Mouse (Mus musculus) hindbrain, embryonic 16.5 days (tissue): Measurements from ENCODE around the gene Mpc1. TPM values are rescaled to one million over a fixed set of nuclear protein-coding genes. Genes with fewer than 3 reads are reported as not detected.
"Not testable (repeated sequence)": the region's sequence is repeated elsewhere in the genome, so short reads cannot be mapped to it uniquely, and the experiment has no call there.

Source experiments
- ATAC-seq: fragments of 200-750 bp; cut with Nextera tagmentation; 2 replicates; pipeline ENCODE4 v1.8.0; 2017; ENCODE audit warnings: moderate TSS enrichment, moderate library complexity
- H3K27ac ChIP-seq: fragments of 300-500 bp; sonication (generic); 2 replicates; pipeline ENCODE4 v1.5.1; 2014; ENCODE audit warnings: low read depth, mild to moderate bottlenecking, control low read depth, low read length, moderate library complexity
- H3K27me3 ChIP-seq: fragments of 300-500 bp; sonication (generic); replicated peaks from 2 replicates; pipeline ENCODE4 v1.6.1; 2014; ENCODE audit warnings: low read length; ENCODE audit not compliant: control insufficient read depth, insufficient read depth
- H3K36me3 ChIP-seq: fragments of 300-500 bp; sonication (generic); 2 replicates; pipeline ENCODE4 v1.6.1; 2014; ENCODE audit warnings: mild to moderate bottlenecking, low read length, moderate library complexity, mixed read lengths; ENCODE audit not compliant: control insufficient read depth, insufficient read depth
- H3K4me1 ChIP-seq: fragments of 300-500 bp; sonication (generic); 2 replicates; pipeline ENCODE4 v1.6.1; 2014; ENCODE audit warnings: low read depth, low read length; ENCODE audit not compliant: control insufficient read depth, insufficient read depth
- H3K4me2 ChIP-seq: fragments of 300-500 bp; sonication (generic); 2 replicates; pipeline ENCODE4 v1.6.1; 2014; ENCODE audit warnings: mild to moderate bottlenecking, low read length, control low read depth, moderate library complexity
- H3K4me3 ChIP-seq: fragments of 300-500 bp; sonication (generic); 2 replicates; pipeline ENCODE4 v1.5.1; 2014; ENCODE audit warnings: mild to moderate bottlenecking, low read length, control low read depth, moderate library complexity
- H3K9ac ChIP-seq: fragments of 300-500 bp; sonication (generic); 2 replicates; pipeline ENCODE4 v1.6.1; 2014; ENCODE audit warnings: low read depth, mild to moderate bottlenecking, control low read depth, low read length, moderate library complexity
- H3K9me3 ChIP-seq: fragments of 300-500 bp; sonication (generic); 2 replicates; pipeline ENCODE4 v1.6.1; 2014; ENCODE audit warnings: mild to moderate bottlenecking, low read length, moderate library complexity; ENCODE audit not compliant: control insufficient read depth
- WGBS: fragments of 180-500 bp; shearing (Covaris S2); extraction: QIAGEN DNeasy Blood & Tissue Kit; methylation state at CpG from one replicate; pipeline ENCODE4 v1.1.7; 2014; 5-methylcytosine and 5-hydroxymethylcytosine counted together
- polyA plus RNA-seq: library from polyadenylated mRNA; unstranded; fragments of >200 nt; fragmentation: Nextera tagmentation; extraction: Ambion mirVana; gene quantifications from 2 replicates; pipeline ENCODE4 v1.2.1, GENCODE M21; 2015

Gene Mpc1
- polyA plus RNA-seq, 1 experiment from 2014 or later, result 473 TPM

GRCm38 (mm10) chr17:8244124-8244523, 38.6 kb upstream of the Mpc1 start:
- WGBS, result 78% methylated on average over 2 of the region's 2 CpGs
- H3K4me3 ChIP-seq, result no peak overlapping the region
- ATAC-seq, result no peak

GRCm38 (mm10) chr17:8246102-8246754, 36.5 kb upstream of the Mpc1 start:
- ATAC-seq, result no peak
- Histone ChIP-seq H3K27me3 (no peaks in the 10 kb centered on the region), H3K9me3 (no peaks in the 10 kb centered on the region), H3K9ac (no peak overlapping the region), H3K4me1 (no peaks in the 10 kb centered on the region), H3K36me3 (no peaks in the 10 kb centered on the region), H3K4me2 (no peak overlapping the region), H3K4me3 (no peak overlapping the region), H3K27ac (no peak overlapping the region)
- WGBS, result 81% methylated on average over 4 of the region's 4 CpGs

More at GRCm38 (mm10) chr17:8244124-8244523, 38.6 kb upstream of the Mpc1 start:
- no peaks in the 10 kb centered on the region for H3K4me1 ChIP-seq
- H3K27me3 ChIP-seq, result no peaks in the 10 kb centered on the region
- no peak overlapping the region for H3K4me2 ChIP-seq
- no peak overlapping the region for H3K9ac ChIP-seq
- H3K9me3 ChIP-seq, result no peaks in the 10 kb centered on the region
- H3K27ac ChIP-seq, result no peak overlapping the region
- H3K36me3 ChIP-seq, result no peaks in the 10 kb centered on the region

GRCm38 (mm10) chr17:8251704-8252103, 31.0 kb upstream of the Mpc1 start:
- no peak overlapping the region for H3K27ac ChIP-seq
- 89% methylated on average over 7 of the region's 7 CpGs for WGBS
- H3K9me3 ChIP-seq, result no peaks in the 10 kb centered on the region
- H3K4me1 ChIP-seq, result no peaks in the 10 kb centered on the region
- no peak overlapping the region for H3K4me2 ChIP-seq
- no peaks in the 10 kb centered on the region for H3K27me3 ChIP-seq
- ATAC-seq, result no peak
- no peaks in the 10 kb centered on the region for H3K36me3 ChIP-seq
- no peak overlapping the region for H3K9ac ChIP-seq
- H3K4me3 ChIP-seq, result no peak overlapping the region

- no peak overlapping the region for H3K4me2 ChIP-seq
- ATAC-seq, result no peak
- no peaks in the 10 kb centered on the region for H3K36me3 ChIP-seq
- no peak overlapping the region for H3K4me3 ChIP-seq
- no peak overlapping the region for H3K27ac ChIP-seq
- H3K9ac ChIP-seq, result no peak overlapping the region
- no peaks in the 10 kb centered on the region for H3K4me1 ChIP-seq
- H3K27me3 ChIP-seq, result no peaks in the 10 kb centered on the region
- no peaks in the 10 kb centered on the region for H3K9me3 ChIP-seq
Measured at GRCm38 (mm10) chr17:8254268-8254667, 28.4 kb upstream of the Mpc1 start.

GRCm38 (mm10) chr17:8254914-8255313, 27.8 kb upstream of the Mpc1 start:
- WGBS, result 73% methylated on average over 3 of the region's 3 CpGs

GRCm38 (mm10) chr17:8255583-8255982, 27.1 kb upstream of the Mpc1 start:
- H3K36me3 ChIP-seq, result no peaks in the 10 kb centered on the region
- 85% methylated on average over 6 of the region's 6 CpGs for WGBS
- H3K9me3 ChIP-seq, result no peaks in the 10 kb centered on the region
- H3K9ac ChIP-seq, result no peak overlapping the region
- H3K27ac ChIP-seq, result no peak overlapping the region
- no peak overlapping the region for H3K4me3 ChIP-seq
- no peaks in the 10 kb centered on the region for H3K4me1 ChIP-seq
- no peaks in the 10 kb centered on the region for H3K27me3 ChIP-seq
- ATAC-seq, result no peak
- H3K4me2 ChIP-seq, result no peak overlapping the region

More at GRCm38 (mm10) chr17:8254914-8255313, 27.8 kb upstream of the Mpc1 start:
- no peak for ATAC-seq
- no peak overlapping the region for H3K27ac ChIP-seq
- H3K9me3 ChIP-seq, result no peaks in the 10 kb centered on the region
- H3K36me3 ChIP-seq, result no peaks in the 10 kb centered on the region
- H3K27me3 ChIP-seq, result no peaks in the 10 kb centered on the region
- no peak overlapping the region for H3K4me3 ChIP-seq
- H3K9ac ChIP-seq, result no peak overlapping the region
- H3K4me2 ChIP-seq, result no peak overlapping the region
- no peaks in the 10 kb centered on the region for H3K4me1 ChIP-seq

- 79% methylated on average over 8 of the region's 8 CpGs for WGBS
- H3K27me3 ChIP-seq, result no peaks in the 10 kb centered on the region
Measured at GRCm38 (mm10) chr17:8256982-8257381, 25.7 kb upstream of the Mpc1 start.

GRCm38 (mm10) chr17:8264638-8265037, 18.1 kb upstream of the Mpc1 start:
- not testable (repeated sequence) for H3K4me2 ChIP-seq, H3K9ac ChIP-seq, H3K27me3 ChIP-seq, H3K36me3 ChIP-seq, H3K27ac ChIP-seq, ATAC-seq, H3K4me3 ChIP-seq, H3K4me1 ChIP-seq, H3K9me3 ChIP-seq
- WGBS, result 16% methylated on average over 7 of the region's 7 CpGs

More at GRCm38 (mm10) chr17:8256982-8257381, 25.7 kb upstream of the Mpc1 start:
- Histone ChIP-seq H3K4me3 (no peak overlapping the region), H3K4me1 (no peaks in the 10 kb centered on the region), H3K4me2 (no peak overlapping the region), H3K27ac (no peak overlapping the region), H3K9ac (no peak overlapping the region), H3K9me3 (no peaks in the 10 kb centered on the region), H3K36me3 (no peaks in the 10 kb centered on the region)
- no peak for ATAC-seq

- no peak for ATAC-seq
- 60% methylated on average over 6 of the region's 6 CpGs for WGBS
- Histone ChIP-seq H3K9me3 (no peaks in the 10 kb centered on the region), H3K36me3 (no peaks in the 10 kb centered on the region), H3K27ac (no peak overlapping the region), H3K4me2 (no peak overlapping the region), H3K27me3 (0 out of 2 replicates have a peak, but pooled peaks cover 3% of the 10 kb centered on the region), H3K4me1 (no peaks in the 10 kb centered on the region), H3K4me3 (no peak overlapping the region), H3K9ac (no peak overlapping the region)
Measured at GRCm38 (mm10) chr17:8272054-8272749, 10.5 kb upstream of the Mpc1 start.
